Mouse (Mus musculus) spleen, postnatal 14 days (tissue): ENCODE data around the gene Ebf1.

Experiments
- DNase-seq, 2 experiments: peaks; one replicate each; pipeline ENCODE4 v3.0.0; 2021 to 2022; ENCODE audit warnings: low spot score in 2 of 2

Gene Ebf1

DNA sequence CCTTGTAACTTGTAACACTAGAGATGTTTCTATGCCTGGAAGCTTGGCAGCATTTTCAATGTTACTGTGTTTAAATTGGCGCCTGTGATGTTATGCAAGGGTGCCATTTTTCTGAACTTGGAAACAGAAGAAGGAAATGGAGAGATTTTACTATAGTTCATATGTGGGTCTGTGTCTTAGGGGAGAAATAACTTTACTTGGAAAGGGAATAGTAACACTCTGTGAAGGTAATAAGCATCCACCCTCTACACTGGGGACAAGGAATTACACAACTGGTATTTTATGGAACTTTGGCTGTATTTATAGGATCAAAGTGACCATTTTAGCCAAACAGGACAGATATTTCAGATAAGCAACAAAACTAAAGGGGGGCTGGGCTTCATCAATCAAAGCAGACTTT is 278.8 kb downstream of the Ebf1 start:
- no peak for DNase-seq

DNA sequence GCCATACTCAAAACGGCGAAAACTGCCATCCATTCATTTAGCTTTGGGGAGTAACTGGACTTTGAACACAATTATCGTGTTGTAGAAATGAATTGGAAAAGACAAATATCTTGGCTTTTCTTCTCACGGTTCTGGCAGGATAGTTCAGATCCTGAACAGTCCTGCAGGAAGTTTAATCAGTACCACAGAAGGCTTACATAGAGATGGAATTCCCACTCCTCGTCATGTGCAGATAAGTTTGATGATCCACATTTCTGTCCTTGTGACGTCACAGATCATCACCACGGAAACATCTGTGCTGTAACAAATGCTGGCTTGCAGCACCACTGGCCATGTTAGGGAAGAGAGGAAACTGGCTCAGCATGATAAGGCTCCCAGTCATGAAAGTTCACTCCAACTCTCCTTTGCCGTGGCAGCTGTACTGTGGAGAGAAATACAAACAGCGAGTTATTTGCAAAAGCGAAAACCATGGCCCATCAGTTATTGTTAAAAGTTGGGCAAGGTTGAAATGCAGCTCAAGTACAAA is 280.1 kb downstream of the Ebf1 start:
- no peak for DNase-seq

DNA sequence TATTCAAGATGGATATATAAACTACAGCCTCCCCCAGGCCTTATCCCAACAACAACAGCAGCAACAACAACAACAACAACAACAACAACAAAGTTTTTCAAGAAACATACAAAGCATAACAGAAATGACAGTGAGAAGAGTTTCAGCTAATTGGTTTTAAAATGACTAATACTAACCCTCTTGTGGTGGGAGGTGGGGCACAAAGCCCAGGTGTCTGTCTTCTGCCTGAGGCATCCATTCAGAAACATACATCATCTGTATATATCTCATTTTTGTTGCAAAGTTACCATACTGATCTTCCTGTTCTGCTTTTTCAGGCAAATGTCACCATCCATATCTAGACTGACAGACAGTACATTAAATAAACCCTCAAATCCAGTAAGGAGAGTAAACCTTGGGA is 282.4 kb downstream of the Ebf1 start:
- no peak for DNase-seq

DNA sequence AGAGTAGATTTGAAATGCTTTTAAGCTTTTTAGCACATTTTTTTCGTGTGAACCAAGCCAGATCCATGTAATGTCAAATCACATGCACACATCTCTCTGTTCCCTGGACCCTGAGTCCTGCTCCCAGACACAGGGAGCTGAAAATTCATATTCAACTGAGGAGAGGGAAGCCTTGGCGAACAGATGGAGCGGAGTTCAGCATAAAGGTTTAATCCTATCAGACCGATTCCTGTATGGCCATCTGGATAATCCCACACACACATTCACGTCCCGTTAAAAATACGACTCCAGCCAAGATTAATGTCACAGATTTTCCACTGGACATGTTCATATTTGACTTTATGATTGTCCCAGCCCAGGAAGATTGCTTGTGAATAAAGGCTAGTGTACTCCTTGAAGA is 282.8 kb downstream of the Ebf1 start:
- no peak for DNase-seq

DNA sequence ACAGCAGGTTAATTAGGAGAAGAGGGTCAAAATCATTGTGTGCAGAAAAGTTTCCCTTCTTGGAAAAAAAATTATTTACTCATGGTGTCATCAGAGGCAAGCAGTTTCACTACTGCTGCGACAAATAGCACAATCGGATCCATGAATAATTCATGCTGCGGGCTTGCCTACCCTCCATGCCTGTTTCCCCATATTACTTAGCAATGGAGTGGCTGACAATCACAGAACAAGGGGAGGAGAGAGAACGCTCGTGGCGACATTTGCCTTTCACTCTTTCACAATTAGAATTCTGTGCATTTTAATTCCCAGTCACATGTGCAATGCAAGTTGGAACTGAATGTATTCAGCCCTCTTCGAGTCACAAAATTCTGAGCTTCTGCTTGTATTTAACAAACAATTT is 283.4 kb downstream of the Ebf1 start:
- no peak for DNase-seq

DNA sequence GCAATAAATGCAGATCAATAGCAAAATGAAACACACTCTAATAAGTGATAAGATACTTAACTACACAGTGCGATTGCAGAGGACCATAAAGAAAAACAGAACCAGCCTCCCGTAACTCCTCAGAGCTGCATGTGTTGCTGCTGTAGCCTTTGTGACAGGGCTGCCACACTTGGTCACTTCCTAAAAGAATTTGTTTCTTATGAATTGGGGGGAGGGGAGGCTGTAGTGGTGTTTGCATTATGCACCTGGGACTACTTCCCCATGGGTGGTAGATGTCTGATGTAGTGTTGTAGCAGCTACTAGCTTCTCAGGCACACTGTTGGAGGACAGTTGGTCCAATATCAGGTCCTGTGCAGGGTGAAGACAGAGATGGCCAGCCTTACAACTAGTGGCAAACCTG is 284.6 kb downstream of the Ebf1 start:
- no peak for DNase-seq

DNA sequence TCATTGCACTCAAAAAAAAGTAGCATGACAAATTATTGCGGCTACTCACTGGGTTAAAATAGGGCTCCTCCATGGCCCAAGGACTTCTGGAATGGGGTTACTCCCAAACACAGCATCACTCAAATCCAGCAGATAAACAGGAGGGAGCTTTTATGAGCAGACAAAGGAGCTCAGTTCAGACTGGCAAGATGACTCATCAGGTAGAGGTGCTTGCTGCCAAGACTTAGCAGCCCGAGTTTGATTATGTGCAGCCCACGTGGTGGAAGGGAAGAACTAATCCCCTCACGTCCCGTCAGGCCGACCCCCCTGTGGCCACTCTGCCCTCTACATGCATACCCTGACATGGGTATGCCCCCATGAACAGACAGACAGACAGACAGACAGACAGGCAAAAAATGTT is 285.0 kb downstream of the Ebf1 start:
- DNase-seq, result no peak

DNA sequence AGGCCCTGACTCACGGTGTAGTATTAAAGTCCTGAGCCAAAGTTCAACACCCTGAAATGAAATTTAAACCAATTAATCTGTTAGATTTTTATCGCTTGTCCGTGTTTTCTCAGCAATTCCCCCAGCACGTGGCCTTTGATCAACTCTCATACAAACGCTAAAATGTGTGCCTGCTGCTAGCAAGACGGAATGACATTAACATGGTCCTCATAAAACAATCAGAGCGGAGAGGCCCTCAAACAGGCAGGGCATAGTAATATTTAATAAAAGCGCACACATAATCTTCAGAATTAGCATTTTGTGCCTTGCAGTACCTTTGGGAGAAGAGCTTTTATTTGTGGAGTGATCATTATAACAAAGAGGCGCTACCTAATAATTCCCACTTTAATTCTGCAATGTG is 287.0 kb downstream of the Ebf1 start:
- no peak for DNase-seq

DNA sequence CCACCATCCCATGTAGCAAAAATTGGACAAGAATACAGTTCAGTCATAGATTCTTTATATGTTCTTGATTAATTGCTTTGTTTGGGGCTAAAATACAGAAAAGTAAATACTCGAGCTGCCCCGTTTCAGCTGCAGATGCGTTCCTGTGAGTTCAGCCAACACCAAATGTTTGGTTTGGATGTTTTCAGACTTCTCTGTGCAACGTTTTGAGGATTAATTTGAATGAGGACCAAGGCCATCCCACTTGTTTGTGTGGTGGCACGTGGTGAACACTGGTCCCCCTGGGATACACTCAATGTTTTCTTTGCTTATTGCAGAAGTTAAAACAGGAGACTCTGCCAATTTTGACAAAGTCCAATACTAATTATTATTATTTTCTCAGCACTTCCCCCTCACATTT is 289.3 kb downstream of the Ebf1 start:
- no peak for DNase-seq

DNA sequence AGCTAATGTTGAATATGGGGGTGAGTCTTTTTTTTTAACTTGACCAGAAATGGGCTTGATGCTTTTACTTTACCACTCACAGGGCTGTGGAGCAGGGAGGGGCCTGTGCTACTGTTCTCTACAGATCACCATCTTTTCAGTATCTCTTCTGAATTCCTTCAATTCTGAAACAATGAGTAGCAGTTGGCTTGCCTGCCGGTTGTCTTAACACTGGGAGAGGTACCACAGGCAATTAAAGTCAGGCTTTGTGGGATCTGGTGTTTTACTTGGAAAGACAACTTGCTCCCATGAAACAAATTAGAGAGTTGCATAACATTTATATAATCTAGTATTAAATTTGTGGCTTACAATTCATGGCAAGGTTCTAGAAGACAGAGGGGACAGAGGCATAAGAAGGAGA is 294.6 kb downstream of the Ebf1 start:
- no peak for DNase-seq

DNA sequence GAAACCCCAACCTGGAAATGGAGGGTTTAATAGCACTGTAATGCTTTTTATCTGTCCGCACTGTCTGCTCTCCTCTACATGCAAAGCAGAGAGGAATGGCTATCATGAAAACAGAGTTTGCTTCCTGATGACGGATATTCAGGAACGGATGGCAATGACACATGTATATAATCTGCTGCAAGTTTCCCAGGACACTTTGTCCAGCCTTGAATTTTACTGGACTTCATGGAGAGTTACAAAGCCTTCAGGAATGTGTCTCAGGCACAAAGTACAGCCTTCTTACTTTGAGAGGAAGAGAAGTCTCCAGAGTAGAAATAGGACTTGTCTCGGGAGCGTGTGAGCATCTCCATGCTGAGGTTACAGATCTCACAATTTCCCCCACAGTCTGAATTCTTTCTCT is 296.7 kb downstream of the Ebf1 start:
- no peak for DNase-seq

DNA sequence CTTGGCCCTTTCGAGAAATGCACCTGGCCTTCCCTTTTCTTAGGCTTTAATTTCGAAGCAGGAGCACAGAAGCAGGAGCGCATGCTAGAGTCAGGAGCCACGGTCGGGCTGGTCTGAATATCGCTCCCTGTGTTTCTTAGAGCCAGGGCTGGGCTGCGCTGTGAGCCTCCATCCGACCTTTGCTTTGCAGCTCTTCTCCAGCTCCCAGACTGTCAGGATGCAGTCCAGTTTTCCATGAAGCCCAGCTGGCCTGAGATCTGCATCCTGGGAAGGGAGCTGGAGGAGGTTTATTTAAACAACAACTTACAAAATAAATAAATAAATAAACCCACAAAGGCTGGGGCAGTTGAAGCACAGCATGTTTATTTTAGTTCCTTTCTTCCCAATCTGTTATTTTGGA is 299.9 kb downstream of the Ebf1 start:
- no peak for DNase-seq

DNA sequence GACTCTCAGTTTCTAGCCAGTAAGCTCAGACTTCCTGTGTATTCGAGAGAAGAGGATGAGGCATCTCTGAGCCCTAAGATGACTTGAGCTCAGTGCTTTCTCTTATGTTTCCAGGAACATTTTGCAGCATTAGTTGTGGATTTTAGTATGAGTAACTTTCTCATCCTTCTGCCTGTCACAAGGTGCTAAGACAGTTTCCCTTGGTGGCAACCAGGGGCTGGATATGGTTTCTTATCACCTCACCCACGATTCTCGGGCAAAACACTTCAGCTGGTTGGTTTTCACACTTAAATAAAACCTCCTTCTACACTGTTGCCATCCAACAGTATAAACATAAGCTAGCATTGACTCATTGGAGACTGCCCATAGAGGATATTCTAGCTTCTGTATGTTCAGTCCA is 306.0 kb downstream of the Ebf1 start:
- DNase-seq, result no peak

DNA sequence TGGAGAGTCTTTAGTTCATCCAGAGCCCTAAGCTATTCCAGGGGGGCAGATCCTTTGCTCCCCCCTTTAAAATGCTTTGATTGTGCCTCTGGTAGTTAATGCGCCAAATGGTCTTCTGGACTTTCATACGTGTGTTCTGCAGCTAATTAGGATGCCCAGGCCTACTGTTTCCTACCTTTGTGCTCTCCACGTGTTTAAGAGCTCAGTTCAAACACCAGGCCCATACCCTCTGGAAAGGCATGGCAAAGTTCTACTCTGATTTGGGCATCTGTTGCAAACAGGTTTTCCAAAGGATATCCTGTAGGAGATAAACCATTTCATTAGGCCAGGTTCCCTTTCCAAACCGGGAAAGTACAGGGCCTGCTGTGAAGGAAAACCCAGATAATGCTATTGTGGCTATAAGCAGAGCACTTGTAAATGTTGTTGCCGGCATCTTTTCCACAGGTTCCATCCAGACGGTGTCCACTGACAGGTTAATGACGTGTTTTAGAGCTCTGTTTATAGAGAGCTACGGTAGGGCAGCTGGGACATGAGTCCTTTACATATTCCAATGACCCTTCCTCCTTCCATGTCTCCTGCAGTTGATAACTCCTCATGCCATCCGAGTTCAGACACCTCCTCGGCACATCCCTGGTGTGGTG is 306.9 kb downstream of the Ebf1 start:
- no peak for DNase-seq

DNA sequence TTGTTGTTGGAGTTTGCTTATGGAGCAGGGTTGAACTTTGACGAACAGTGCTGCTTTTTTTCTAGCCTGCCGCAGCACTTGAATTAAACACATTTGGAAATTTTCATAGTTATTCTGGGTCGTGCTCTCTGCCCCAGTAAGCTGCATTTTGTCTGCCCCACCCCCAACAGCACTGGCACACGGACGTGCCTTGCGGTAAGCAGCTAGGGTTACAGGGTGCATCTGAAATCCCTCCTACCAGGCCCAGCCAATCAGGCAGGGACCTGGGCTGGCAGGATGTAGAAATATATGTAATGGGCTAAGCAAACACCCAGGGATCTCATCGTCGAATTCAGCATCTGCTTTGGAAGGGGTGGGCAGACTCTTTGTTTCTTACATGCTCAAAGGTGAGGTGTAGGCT is 307.8 kb downstream of the Ebf1 start:
- DNase-seq, result no peak

DNA sequence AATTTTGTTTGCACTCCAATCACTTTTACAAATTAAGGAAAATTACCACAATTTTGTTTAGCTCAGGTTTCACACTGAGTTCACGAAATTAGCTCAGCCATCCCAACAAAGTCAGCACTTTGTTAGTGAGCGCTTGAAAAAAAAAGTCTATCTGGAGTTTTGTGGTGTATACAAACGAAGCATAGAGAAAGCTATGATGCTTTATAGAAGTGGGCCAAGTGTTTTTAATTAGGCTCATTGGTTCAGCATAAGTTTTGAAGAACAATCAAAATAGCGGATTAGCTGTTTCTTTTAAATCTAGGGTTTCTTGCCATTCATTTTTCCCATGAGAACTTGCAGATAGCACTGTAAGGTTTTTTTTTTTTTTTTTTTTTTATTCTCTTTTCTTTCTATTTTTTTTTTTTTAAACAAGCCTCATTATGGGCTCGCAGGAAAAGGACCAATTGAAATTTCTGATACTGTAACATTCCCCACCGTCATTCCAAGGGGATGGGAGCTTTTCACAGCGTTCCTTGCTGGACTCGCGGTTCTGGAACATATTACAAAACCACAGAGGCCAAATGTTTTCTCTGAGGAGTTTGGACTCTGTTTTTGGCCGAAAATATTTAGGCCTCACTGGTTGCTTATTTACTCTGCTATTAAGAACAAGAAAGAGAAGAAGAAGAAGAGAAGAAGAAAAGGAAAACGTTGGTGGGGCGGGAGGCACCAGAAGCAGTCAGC is 308.8 kb downstream of the Ebf1 start:
- no peak for DNase-seq

DNA sequence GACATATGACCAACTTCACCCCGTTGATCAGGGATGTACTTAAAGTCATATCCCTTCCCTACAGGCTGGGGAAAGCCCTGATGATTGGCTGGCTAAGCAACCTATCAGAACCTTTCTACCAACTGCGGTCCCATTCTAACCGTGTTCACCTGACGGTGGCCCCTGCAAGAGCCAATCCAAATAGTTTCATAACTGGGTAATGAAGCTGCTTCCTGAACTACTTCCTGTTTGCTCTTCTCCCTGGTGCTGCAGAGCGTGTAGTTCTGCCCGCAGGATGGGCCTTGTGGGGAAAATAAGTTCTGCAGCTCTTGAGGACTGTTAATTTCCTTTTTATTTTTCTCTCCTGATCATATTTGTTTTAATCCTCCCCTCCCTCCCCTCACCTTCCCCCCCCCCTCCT is 311.3 kb downstream of the Ebf1 start:
- DNase-seq, result no peak

DNA sequence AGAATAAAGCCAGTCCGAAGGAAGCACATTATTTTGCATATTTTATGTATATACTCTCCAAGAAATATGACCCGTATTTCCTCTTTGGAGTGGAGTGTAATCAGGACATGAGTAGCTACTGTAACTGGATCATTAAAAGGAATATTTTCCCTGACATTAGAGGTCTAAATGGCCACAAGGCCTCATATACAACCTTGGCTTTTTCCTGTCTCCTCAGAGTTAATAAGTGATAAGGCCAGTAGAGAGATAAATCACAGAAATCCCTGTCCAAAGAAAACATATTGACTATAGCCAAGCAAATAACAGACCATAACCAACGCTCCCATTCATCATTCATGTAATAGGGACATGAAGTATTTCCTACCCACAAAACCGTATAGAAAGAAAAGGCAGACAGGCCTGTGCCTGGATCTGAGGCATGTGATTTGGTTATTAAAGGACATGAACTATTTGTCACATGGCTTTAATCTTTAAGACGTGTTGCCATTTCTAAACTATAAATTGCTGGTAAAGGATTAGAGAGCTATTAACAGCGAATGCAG is 315.9 kb downstream of the Ebf1 start:
- DNase-seq, result no peak

DNA sequence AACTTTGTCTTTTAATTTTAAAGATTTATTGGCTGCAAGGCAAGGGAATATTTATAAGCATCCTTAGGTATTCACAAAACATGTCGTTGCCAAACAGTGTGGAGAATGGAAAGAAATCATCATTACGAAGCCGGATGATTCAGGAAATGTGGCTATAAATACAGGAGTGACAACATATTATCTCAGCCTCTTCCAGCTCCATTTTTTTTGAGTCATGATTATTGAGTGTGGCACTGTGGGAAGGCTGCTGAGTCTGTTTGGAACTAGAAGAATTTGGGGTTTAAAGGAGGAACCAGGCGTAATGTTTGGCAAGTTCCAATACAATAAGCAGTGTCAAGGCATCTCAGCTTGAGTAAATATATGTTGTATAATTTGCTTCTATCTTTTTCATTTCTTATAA is 326.7 kb downstream of the Ebf1 start:
- DNase-seq, result no peak

DNA sequence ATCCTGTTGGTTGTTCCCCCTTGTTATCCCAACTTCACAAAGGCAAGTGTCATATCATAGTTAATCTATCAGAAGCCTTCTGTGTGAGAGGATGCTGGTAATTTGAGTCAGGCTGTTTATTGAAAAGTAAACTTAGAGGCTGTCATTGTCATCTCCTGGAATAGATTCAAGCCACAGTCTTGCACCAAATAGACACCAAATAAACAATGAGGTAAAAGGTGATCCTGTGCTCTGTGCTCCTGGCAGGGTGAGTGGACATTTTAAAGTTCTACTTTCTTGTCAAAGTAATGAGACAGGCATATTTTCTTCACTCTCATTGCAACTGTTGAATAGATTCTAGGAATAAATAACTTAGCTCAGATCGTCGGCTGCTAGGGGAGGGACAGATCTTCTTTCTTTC is 327.3 kb downstream of the Ebf1 start:
- DNase-seq, result no peak

DNA sequence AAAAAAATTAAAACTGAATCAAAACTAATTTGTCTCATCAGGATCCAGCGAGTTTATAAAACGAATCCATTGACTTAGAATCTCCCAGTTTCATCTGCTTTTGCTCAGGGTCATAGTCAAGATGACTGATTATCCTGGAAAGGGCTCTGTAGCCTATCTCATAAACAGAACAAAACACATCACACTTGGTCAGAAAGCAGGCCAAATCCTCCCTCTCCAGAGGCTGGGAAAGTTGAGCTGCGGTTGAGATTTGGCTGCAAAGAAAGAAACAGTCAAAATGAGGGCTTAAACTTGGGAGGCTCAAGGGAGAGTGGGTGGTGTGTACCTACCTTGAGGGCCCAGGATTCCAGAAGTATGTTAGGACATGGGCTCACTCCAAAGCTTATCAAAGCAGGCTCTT is 329.5 kb downstream of the Ebf1 start:
- DNase-seq, result no peak

DNA sequence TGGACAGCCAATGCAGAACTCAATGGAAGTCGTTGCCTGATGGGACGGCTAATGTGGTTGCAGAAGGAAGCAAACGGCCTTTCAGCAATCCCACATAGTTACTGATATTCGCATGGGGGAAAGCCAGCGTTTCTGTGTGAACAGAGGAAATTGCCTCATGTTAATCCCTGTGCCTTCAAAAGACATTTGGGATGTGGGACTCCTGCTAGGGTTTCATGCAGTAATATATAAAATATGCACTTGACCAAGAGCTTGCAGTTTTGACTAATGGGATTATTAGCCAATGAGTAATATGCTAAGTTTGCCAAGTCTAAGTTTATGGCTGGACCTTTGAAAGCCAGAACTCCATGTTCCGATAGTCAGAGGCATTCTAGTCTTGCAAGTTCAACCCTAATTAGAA is 331.4 kb downstream of the Ebf1 start:
- no peak for DNase-seq

DNA sequence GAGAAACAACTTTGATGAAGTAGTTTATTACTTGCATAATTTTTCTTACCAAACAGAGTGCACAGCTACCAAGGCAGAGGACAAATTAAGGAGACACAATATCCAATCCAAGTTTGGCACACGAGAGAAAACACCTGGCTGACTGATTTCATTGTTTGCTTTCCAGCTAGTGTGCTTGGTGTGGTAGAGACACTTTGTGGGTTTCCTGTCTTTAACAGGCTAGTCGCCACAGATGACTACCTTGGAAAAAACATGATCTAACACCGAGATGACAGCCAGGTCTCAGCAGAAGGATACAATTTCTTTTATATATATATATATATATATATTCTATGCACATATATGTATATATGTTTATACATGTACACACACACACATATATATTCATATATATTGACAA is 332.0 kb downstream of the Ebf1 start:
- no peak for DNase-seq
